Mouse (Mus musculus): ENCODE data around the gene Ets1.

GRCm38 (mm10) chr9:32736051-32736450 is 100.0 kb downstream of the Ets1 start:
- TF ChIP-seq POLR2A (IDR thresholded peaks at IDR 0.05; ENCODE audit: low read depth, low read length), result no peak
- no peak for TF ChIP-seq ZKSCAN1 (IDR thresholded peaks at IDR 0.05; ENCODE audit: borderline replicate concordance, low read depth, low read length)
- no peak for TF ChIP-seq CTCF (conservative IDR thresholded peaks at IDR 0.05 in 1 of 2, IDR thresholded peaks at IDR 0.05 in 1 of 2; ENCODE audit: low read depth in 2 of 2, low read length in 2 of 2)
- no peak for TF ChIP-seq MAZ (IDR thresholded peaks at IDR 0.05; ENCODE audit: low read depth, low read length)

All from CH12.LX (cell line).